Mouse (Mus musculus) intestine, embryonic 15.5 days (tissue): ENCODE results near the gene Mrnip. TPM values are rescaled to one million over a fixed set of nuclear protein-coding genes. Genes with fewer than 3 reads are reported as not detected.
A peak's percentile ranks its signal among the peaks of the same experiment; 100 is the strongest.
"Not testable (repeated sequence)": the region's sequence is repeated elsewhere in the genome, so short reads cannot be mapped to it uniquely, and the experiment has no call there.

Experiments used
- ATAC-seq: fragments of 200-750 bp; cut with Nextera tagmentation; 2 replicates; pipeline ENCODE4 v1.8.0; 2017; ENCODE audit warnings: moderate TSS enrichment, moderate library complexity
- H3K27ac ChIP-seq: fragments of 300-500 bp; sonication (generic); 2 replicates; pipeline ENCODE4 v1.5.1; 2015; ENCODE audit warnings: mild to moderate bottlenecking, inconsistent platforms
- H3K27me3 ChIP-seq: fragments of 300-500 bp; sonication (generic); replicated peaks from 2 replicates; pipeline ENCODE4 v1.6.1; 2015; ENCODE audit warnings: inconsistent platforms
- H3K36me3 ChIP-seq: fragments of 300-500 bp; sonication (generic); 2 replicates; pipeline ENCODE4 v1.6.1; 2015; ENCODE audit warnings: inconsistent platforms
- H3K4me1 ChIP-seq: fragments of 300-500 bp; sonication (generic); replicated peaks from 2 replicates; pipeline ENCODE4 v1.6.1; 2015; ENCODE audit warnings: inconsistent platforms
- H3K4me2 ChIP-seq: fragments of 300-500 bp; sonication (generic); replicated peaks from 2 replicates; pipeline ENCODE4 v1.6.1; 2015; ENCODE audit warnings: mild to moderate bottlenecking, inconsistent platforms
- H3K4me3 ChIP-seq: fragments of 300-500 bp; sonication (generic); replicated peaks from 2 replicates; pipeline ENCODE4 v1.5.1; 2015; ENCODE audit warnings: inconsistent platforms
- H3K9ac ChIP-seq: fragments of 300-500 bp; sonication (generic); 2 replicates; pipeline ENCODE4 v1.6.1; 2015; ENCODE audit warnings: inconsistent platforms
- H3K9me3 ChIP-seq: fragments of 300-500 bp; sonication (generic); 2 replicates; pipeline ENCODE4 v1.6.1; 2016; ENCODE audit warnings: inconsistent platforms
- WGBS: fragments of 180-500 bp; shearing (Covaris S2); methylation state at CpG from one replicate; pipeline ENCODE4 v1.1.7; 2015; 5-methylcytosine and 5-hydroxymethylcytosine counted together
- polyA plus RNA-seq: library from polyadenylated mRNA; unstranded; fragments of >200 nt; fragmentation: Nextera tagmentation; extraction: Ambion mirVana; gene quantifications from 2 replicates; pipeline ENCODE4 v1.2.1, GENCODE M21; 2015

The Mrnip gene
- 9.6 and 12.5 TPM in 2 replicates for polyA plus RNA-seq

- peak; percentile 61 for ATAC-seq
- Histone ChIP-seq H3K4me2 (peak within 1 kb of the TSS; percentile 73), H3K4me3 (peak within 1 kb of the TSS; percentile 70), H3K9ac (peak within 1 kb of the TSS; percentile 73), H3K27ac (peak within 1 kb of the TSS; percentile 48; the same call in 1 of the 2 replicates)
- not testable (repeated sequence) for H3K4me1 ChIP-seq, H3K36me3 ChIP-seq, H3K9me3 ChIP-seq, H3K27me3 ChIP-seq
- 4% methylated on average over 19 of the region's 19 CpGs for WGBS
These were observed at the start of gene Mrnip for GRCm38 (mm10) chr11:50174111-50174729. Gene Mrnip, plus strand, starts transcription at chr11:50174444.

GRCm38 (mm10) chr11:50127781-50128180 is 46.5 kb upstream of the Mrnip start:
- H3K27ac ChIP-seq, result no peak overlapping the region
- WGBS, result 9% methylated on average over 10 of the region's 10 CpGs
- H3K9ac ChIP-seq, result no peak overlapping the region
- no peak for ATAC-seq
- no peaks in the 10 kb centered on the region for H3K27me3 ChIP-seq
- peak overlapping the region; percentile 50 for H3K4me2 ChIP-seq
- peaks cover 12% of the 10 kb centered on the region; the same call in 1 of the 2 replicates for H3K4me1 ChIP-seq
- no peaks in the 10 kb centered on the region for H3K36me3 ChIP-seq
- H3K4me3 ChIP-seq, result no peak overlapping the region
- no peaks in the 10 kb centered on the region for H3K9me3 ChIP-seq

DNA sequence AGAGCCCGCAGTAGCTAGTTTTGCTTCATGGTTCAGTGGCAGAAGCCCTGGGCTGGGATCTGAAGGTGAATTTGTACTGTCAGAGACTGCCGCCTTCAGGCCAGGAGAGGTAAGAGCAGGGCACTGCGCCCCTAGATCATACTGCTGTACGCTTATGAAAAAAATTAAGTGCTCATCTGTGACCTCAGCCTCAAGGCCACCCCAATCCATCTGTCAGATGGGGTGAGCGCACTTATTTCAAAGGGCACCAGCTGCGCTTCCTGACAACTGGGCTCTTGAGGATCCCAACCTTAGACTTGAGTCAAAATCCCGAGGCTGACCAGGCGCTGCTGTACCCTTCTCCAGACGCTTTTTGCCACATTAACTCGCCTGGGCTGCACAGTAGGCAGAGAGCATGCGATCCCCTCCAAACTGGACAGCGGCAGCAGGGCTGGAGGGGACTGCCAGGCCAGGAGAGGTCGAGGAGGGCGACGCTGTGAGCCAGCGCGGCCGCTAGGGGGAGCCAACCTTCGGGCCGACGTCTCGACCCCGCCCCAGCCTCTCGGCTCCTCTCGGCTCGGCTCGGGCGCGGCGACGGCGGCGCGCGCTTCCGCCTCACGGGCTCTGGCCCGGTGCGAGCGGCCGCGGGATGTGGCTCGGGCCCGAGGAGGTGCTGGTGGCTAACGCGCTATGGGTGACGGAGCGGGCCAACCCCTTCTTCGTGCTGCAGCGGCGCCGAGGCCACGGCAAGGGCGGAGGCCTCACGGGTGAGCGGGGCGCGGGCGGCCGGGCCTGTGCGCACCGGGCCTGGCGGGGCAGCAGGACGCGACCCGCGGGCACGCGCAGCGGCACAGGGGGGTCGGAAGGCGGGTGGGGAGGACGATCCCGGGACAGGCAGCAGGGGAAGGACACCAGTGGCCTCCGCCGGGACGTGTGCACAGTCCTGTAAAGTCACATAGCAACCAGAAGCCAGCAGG is 43.2 kb upstream of the Mrnip start, which contains the start of gene Tbc1d9b:
TSS of gene Tbc1d9b (plus strand) at position 586 of the 956 bp plus-strand sequence.
- peak; percentile 97 for ATAC-seq
- Histone ChIP-seq H3K27me3 (no peaks in the 10 kb centered on the region), H3K4me2 (peak within 1 kb of the TSS; percentile 88), H3K27ac (peak within 1 kb of the TSS; percentile 73), H3K4me1 (peaks cover 18% of the 10 kb centered on the region), H3K36me3 (0 out of 2 replicates have a peak, but pooled peaks cover 4% of the 10 kb centered on the region), H3K9me3 (no peaks in the 10 kb centered on the region), H3K4me3 (peak within 1 kb of the TSS; percentile 83), H3K9ac (peak within 1 kb of the TSS; percentile 99)
- under 1% methylated on average over 77 of the region's 77 CpGs for WGBS

- Histone ChIP-seq H3K9ac (peak overlapping the region; percentile 99), H3K4me3 (peak overlapping the region; percentile 83), H3K4me2 (peak overlapping the region; percentile 88), H3K4me1 (peaks cover 18% of the 10 kb centered on the region), H3K36me3 (peaks cover 6% of the 10 kb centered on the region), H3K27ac (peak overlapping the region; percentile 73), H3K27me3 (no peaks in the 10 kb centered on the region), H3K9me3 (no peaks in the 10 kb centered on the region)
- ATAC-seq, result peak; percentile 3; the same call in 1 of the 2 replicates
- 13% methylated on average over 10 of the region's 10 CpGs for WGBS
These were observed 42.4 kb upstream of the Mrnip start for GRCm38 (mm10) chr11:50131801-50132201.

DNA sequence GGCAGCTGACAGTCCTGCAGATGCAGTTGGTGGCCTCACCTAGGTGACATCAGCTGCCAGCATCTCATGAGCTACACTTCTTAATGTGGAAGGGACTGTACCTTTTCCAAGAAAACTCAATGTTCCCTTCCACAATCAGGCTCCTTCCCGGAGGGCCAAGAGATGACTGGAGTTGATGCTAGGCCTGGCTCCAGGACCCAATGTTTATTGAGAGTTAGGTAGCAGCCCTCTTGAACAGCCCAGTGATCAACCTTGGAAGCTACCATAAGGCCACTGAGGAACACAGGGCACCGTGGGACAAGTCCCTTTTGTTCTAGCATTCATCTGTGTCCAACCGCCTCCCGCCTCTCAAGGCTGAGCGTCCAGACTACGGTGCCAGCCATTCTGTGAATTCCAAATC is 42.0 kb upstream of the Mrnip start:
- Histone ChIP-seq H3K9me3 (no peaks in the 10 kb centered on the region), H3K27ac (no peak overlapping the region), H3K4me1 (peaks cover 18% of the 10 kb centered on the region), H3K4me3 (peak overlapping the region; percentile 83), H3K4me2 (peak overlapping the region; percentile 88), H3K27me3 (no peaks in the 10 kb centered on the region), H3K9ac (peak overlapping the region; percentile 99), H3K36me3 (peaks cover 10% of the 10 kb centered on the region)
- WGBS, result 86% methylated on average over 6 of the region's 6 CpGs
- no peak for ATAC-seq

GRCm38 (mm10) chr11:50134136-50134859 is 39.9 kb upstream of the Mrnip start:
- WGBS, result 63% methylated on average over 10 of the region's 10 CpGs
- no peak for ATAC-seq
- Histone ChIP-seq H3K4me3 (no peak overlapping the region), H3K4me1 (peaks cover 18% of the 10 kb centered on the region), H3K36me3 (peaks cover 17% of the 10 kb centered on the region), H3K27ac (0 out of 2 replicates have a peak overlapping the region, but pooled peaks have one; percentile 17), H3K27me3 (no peaks in the 10 kb centered on the region), H3K9ac (no peak overlapping the region), H3K4me2 (no peak overlapping the region), H3K9me3 (no peaks in the 10 kb centered on the region)

GRCm38 (mm10) chr11:50138206-50138822 is 35.9 kb upstream of the Mrnip start:
- H3K27me3 ChIP-seq, result no peaks in the 10 kb centered on the region
- no peak overlapping the region for H3K9ac ChIP-seq
- peaks cover 6% of the 10 kb centered on the region; the same call in 1 of the 2 replicates for H3K4me1 ChIP-seq
- no peak overlapping the region for H3K27ac ChIP-seq
- ATAC-seq, result peak; percentile 67; the same call in 1 of the 2 replicates
- no peak overlapping the region for H3K4me2 ChIP-seq
- 54% methylated on average over 10 of the region's 10 CpGs for WGBS
- H3K9me3 ChIP-seq, result no peaks in the 10 kb centered on the region
- H3K36me3 ChIP-seq, result peaks cover 36% of the 10 kb centered on the region
- H3K4me3 ChIP-seq, result no peak overlapping the region

- ATAC-seq, result peak; percentile 46; the same call in 1 of the 2 replicates
- peaks cover 39% of the 10 kb centered on the region for H3K36me3 ChIP-seq
- WGBS, result 73% methylated on average over 7 of the region's 7 CpGs
- H3K4me2 ChIP-seq, result no peak overlapping the region
- H3K9ac ChIP-seq, result no peak overlapping the region
- no peaks in the 10 kb centered on the region for H3K9me3 ChIP-seq
- H3K27me3 ChIP-seq, result no peaks in the 10 kb centered on the region
- H3K4me3 ChIP-seq, result no peak overlapping the region
- H3K4me1 ChIP-seq, result peaks cover 2% of the 10 kb centered on the region; the same call in 1 of the 2 replicates
- no peak overlapping the region for H3K27ac ChIP-seq
These were observed 34.7 kb upstream of the Mrnip start for GRCm38 (mm10) chr11:50139571-50139970.

DNA sequence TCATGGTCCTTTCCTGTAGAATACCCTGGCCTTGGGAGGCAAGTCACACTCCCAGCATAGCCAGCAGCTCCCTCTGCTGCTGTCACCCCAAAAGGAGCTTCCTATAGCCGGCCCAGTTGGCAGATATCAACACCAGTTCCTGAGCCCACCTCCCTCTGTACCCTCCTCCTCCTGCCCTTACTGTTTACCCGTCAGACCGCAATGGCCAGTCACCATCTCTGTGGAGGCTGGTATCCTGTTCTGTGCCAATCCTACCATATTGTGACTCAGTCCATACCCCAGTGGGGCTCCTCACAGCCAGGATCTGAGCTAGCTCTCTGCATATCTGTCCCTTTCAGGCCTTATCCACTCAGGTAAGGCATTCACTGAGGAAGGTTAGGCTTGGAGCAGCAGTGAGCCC is 28.7 kb upstream of the Mrnip start:
- no peak for ATAC-seq
- Histone ChIP-seq H3K36me3 (peaks cover 53% of the 10 kb centered on the region), H3K4me3 (no peak overlapping the region), H3K4me2 (no peak overlapping the region), H3K9ac (no peak overlapping the region), H3K9me3 (no peaks in the 10 kb centered on the region), H3K27me3 (no peaks in the 10 kb centered on the region), H3K4me1 (no peaks in the 10 kb centered on the region), H3K27ac (no peak overlapping the region)
- WGBS, result 85% methylated on average over 3 of the region's 3 CpGs

DNA sequence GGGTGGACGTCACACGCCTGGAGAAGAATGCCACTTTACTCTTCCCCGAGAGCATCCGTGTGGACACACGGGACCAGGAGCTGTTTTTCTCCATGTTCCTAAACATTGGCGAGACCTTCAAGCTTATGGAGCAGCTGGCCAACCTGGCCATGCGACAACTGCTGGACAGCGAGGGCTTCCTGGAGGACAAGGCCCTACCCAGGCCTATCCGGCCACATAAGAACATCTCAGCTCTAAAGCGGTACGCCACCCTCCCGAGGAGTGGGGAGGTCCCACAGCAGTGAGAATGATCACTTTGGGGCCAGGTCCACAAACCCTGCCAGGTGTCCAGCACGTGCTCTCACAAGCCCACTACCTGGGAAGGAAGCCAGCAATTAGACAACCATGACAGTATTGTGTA is 28.1 kb upstream of the Mrnip start:
- H3K9ac ChIP-seq, result no peak overlapping the region
- no peaks in the 10 kb centered on the region for H3K4me1 ChIP-seq
- H3K9me3 ChIP-seq, result no peaks in the 10 kb centered on the region
- no peak overlapping the region for H3K4me2 ChIP-seq
- no peak overlapping the region for H3K27ac ChIP-seq
- H3K36me3 ChIP-seq, result peaks cover 50% of the 10 kb centered on the region
- no peak for ATAC-seq
- no peak overlapping the region for H3K4me3 ChIP-seq
- WGBS, result 94% methylated on average over 13 of the region's 13 CpGs
- H3K27me3 ChIP-seq, result no peaks in the 10 kb centered on the region

GRCm38 (mm10) chr11:50147267-50147957 is 26.8 kb upstream of the Mrnip start:
- 82% methylated on average over 9 of the region's 9 CpGs for WGBS
- Histone ChIP-seq H3K27me3 (no peaks in the 10 kb centered on the region), H3K4me2 (no peak overlapping the region), H3K36me3 (peaks cover 61% of the 10 kb centered on the region), H3K4me3 (no peak overlapping the region), H3K9ac (no peak overlapping the region), H3K9me3 (no peaks in the 10 kb centered on the region), H3K27ac (no peak overlapping the region), H3K4me1 (no peaks in the 10 kb centered on the region)
- ATAC-seq, result no peak
